Mouse (Mus musculus): ENCODE data around the gene Proca1. TPM values are rescaled to one million over a fixed set of nuclear protein-coding genes. Genes with fewer than 3 reads are reported as not detected.
A peak's percentile ranks its signal among the peaks of the same experiment; 100 is the strongest.

Proca1 gene
- polyA plus RNA-seq, 1 experiment from 2014 or later, result 2.3 TPM

- no peak overlapping the region for H3K4me3 ChIP-seq (ENCODE audit: low read depth, low read length)
- H3K27ac ChIP-seq (ENCODE audit: low read length), result no peak overlapping the region
- H3K9ac ChIP-seq (ENCODE audit: low read depth, low read length), result no peak overlapping the region
- ATAC-seq, result no peak
- 94% methylated on average over 14 of the region's 14 CpGs for WGBS
- no peak overlapping the region for H3K4me2 ChIP-seq (ENCODE audit: low read length)
- H3K9me3 ChIP-seq (replicated peaks; ENCODE audit: control insufficient read depth, low read length, poor library complexity, severe bottlenecking), result no peaks in the 10 kb centered on the region
- H3K27me3 ChIP-seq (ENCODE audit: control insufficient read depth, insufficient read depth, low read depth, low read length), result no peaks in the 10 kb centered on the region
- no peaks in the 10 kb centered on the region for H3K4me1 ChIP-seq (ENCODE audit: control insufficient read depth, insufficient read depth, low read length)
- peaks cover 63% of the 10 kb centered on the region for H3K36me3 ChIP-seq (ENCODE audit: control insufficient read depth, insufficient read depth, low read length)
Measured at GRCm38 (mm10) chr11:78213086-78213817, 20.1 kb downstream of the Proca1 start.

GRCm38 (mm10) chr11:78215709-78216317 lies 22.6 kb downstream of the Proca1 start:
- Histone ChIP-seq H3K4me1 (ENCODE audit: control insufficient read depth, insufficient read depth, low read length) (no peaks in the 10 kb centered on the region), H3K9me3 (replicated peaks; ENCODE audit: control insufficient read depth, low read length, poor library complexity, severe bottlenecking) (no peaks in the 10 kb centered on the region), H3K27ac (ENCODE audit: low read length) (peak overlapping the region; percentile 11; the same call in 1 of the 2 replicates), H3K4me3 (ENCODE audit: low read depth, low read length) (no peak overlapping the region), H3K9ac (ENCODE audit: low read depth, low read length) (no peak overlapping the region), H3K27me3 (ENCODE audit: control insufficient read depth, insufficient read depth, low read depth, low read length) (no peaks in the 10 kb centered on the region), H3K36me3 (ENCODE audit: control insufficient read depth, insufficient read depth, low read length) (peaks cover 69% of the 10 kb centered on the region), H3K4me2 (ENCODE audit: low read length) (no peak overlapping the region)
- WGBS, result 88% methylated on average over 11 of the region's 11 CpGs
- peak; percentile 45; the same call in 1 of the 2 replicates for ATAC-seq

- H3K9me3 ChIP-seq (replicated peaks; ENCODE audit: control insufficient read depth, low read length, poor library complexity, severe bottlenecking), result no peaks in the 10 kb centered on the region
- no peaks in the 10 kb centered on the region for H3K27me3 ChIP-seq (ENCODE audit: control insufficient read depth, insufficient read depth, low read depth, low read length)
- H3K4me1 ChIP-seq (ENCODE audit: control insufficient read depth, insufficient read depth, low read length), result no peaks in the 10 kb centered on the region
- no peak overlapping the region for H3K4me2 ChIP-seq (ENCODE audit: low read length)
- peaks cover 69% of the 10 kb centered on the region for H3K36me3 ChIP-seq (ENCODE audit: control insufficient read depth, insufficient read depth, low read length)
- H3K27ac ChIP-seq (ENCODE audit: low read length), result no peak overlapping the region
- ATAC-seq, result no peak
- H3K9ac ChIP-seq (ENCODE audit: low read depth, low read length), result no peak overlapping the region
- WGBS, result 95% methylated on average over 4 of the region's 4 CpGs
- H3K4me3 ChIP-seq (ENCODE audit: low read depth, low read length), result no peak overlapping the region
Measured at GRCm38 (mm10) chr11:78223586-78223985, 30.4 kb downstream of the Proca1 start.

GRCm38 (mm10) chr11:78231518-78231917 lies 38.3 kb downstream of the Proca1 start:
- WGBS, result 95% methylated on average over 6 of the region's 6 CpGs
- Histone ChIP-seq H3K27me3 (ENCODE audit: control insufficient read depth, insufficient read depth, low read depth, low read length) (no peaks in the 10 kb centered on the region), H3K9ac (ENCODE audit: low read depth, low read length) (no peak overlapping the region), H3K36me3 (ENCODE audit: control insufficient read depth, insufficient read depth, low read length) (peaks cover 51% of the 10 kb centered on the region), H3K4me3 (ENCODE audit: low read depth, low read length) (no peak overlapping the region), H3K9me3 (replicated peaks; ENCODE audit: control insufficient read depth, low read length, poor library complexity, severe bottlenecking) (no peaks in the 10 kb centered on the region), H3K27ac (ENCODE audit: low read length) (no peak overlapping the region), H3K4me2 (ENCODE audit: low read length) (no peak overlapping the region), H3K4me1 (ENCODE audit: control insufficient read depth, insufficient read depth, low read length) (no peaks in the 10 kb centered on the region)
- no peak for ATAC-seq

GRCm38 (mm10) chr11:78240193-78240857 lies 47.1 kb downstream of the Proca1 start:
- H3K4me3 ChIP-seq (ENCODE audit: low read depth, low read length), result no peak overlapping the region
- no peak overlapping the region for H3K9ac ChIP-seq (ENCODE audit: low read depth, low read length)
- no peak overlapping the region for H3K27ac ChIP-seq (ENCODE audit: low read length)
- 89% methylated on average over 9 of the region's 9 CpGs for WGBS
- H3K27me3 ChIP-seq (ENCODE audit: control insufficient read depth, insufficient read depth, low read depth, low read length), result no peaks in the 10 kb centered on the region
- no peak for ATAC-seq
- H3K9me3 ChIP-seq (replicated peaks; ENCODE audit: control insufficient read depth, low read length, poor library complexity, severe bottlenecking), result no peaks in the 10 kb centered on the region
- no peak overlapping the region for H3K4me2 ChIP-seq (ENCODE audit: low read length)
- no peaks in the 10 kb centered on the region for H3K36me3 ChIP-seq (ENCODE audit: control insufficient read depth, insufficient read depth, low read length)
- H3K4me1 ChIP-seq (ENCODE audit: control insufficient read depth, insufficient read depth, low read length), result peaks cover 21% of the 10 kb centered on the region

- H3K4me3 ChIP-seq (ENCODE audit: low read depth, low read length), result peak overlapping the region; percentile 95
- peak overlapping the region; percentile 97 for H3K9ac ChIP-seq (ENCODE audit: low read depth, low read length)
- peak overlapping the region; percentile 99 for H3K27ac ChIP-seq (ENCODE audit: low read length)
- H3K36me3 ChIP-seq (ENCODE audit: control insufficient read depth, insufficient read depth, low read length), result no peaks in the 10 kb centered on the region
- H3K27me3 ChIP-seq (ENCODE audit: control insufficient read depth, insufficient read depth, low read depth, low read length), result no peaks in the 10 kb centered on the region
- peak overlapping the region; percentile 88 for H3K4me2 ChIP-seq (ENCODE audit: low read length)
- peaks cover 45% of the 10 kb centered on the region for H3K4me1 ChIP-seq (ENCODE audit: control insufficient read depth, insufficient read depth, low read length)
- no peak; the same call in 1 of the 2 replicates for ATAC-seq
- 0% methylated on average over 19 of the region's 19 CpGs for WGBS
- H3K9me3 ChIP-seq (replicated peaks; ENCODE audit: control insufficient read depth, low read length, poor library complexity, severe bottlenecking), result no peaks in the 10 kb centered on the region
Measured at GRCm38 (mm10) chr11:78245261-78245626, 52.1 kb downstream of the Proca1 start.

GRCm38 (mm10) chr11:78245627-78246317 lies 52.6 kb downstream of the Proca1 start, which contains the start of the genes Sdf2 and Supt6:
Sdf2 (plus strand) TSS chr11:78245746.
Supt6 (minus strand) TSS chr11:78245987.
- H3K4me2 ChIP-seq (ENCODE audit: low read length), result peak within 1 kb of the TSS; percentile 88
- WGBS, result under 1% methylated on average over 49 of the region's 50 CpGs
- peak within 1 kb of the TSS; percentile 95 for H3K4me3 ChIP-seq (ENCODE audit: low read depth, low read length)
- peak; percentile 97 for ATAC-seq
- H3K27me3 ChIP-seq (ENCODE audit: control insufficient read depth, insufficient read depth, low read depth, low read length), result no peaks in the 10 kb centered on the region
- H3K4me1 ChIP-seq (ENCODE audit: control insufficient read depth, insufficient read depth, low read length), result peaks cover 45% of the 10 kb centered on the region
- 0 out of 2 replicates have a peak, but pooled peaks cover under 1% of the 10 kb centered on the region for H3K36me3 ChIP-seq (ENCODE audit: control insufficient read depth, insufficient read depth, low read length)
- peak within 1 kb of the TSS; percentile 97 for H3K9ac ChIP-seq (ENCODE audit: low read depth, low read length)
- H3K27ac ChIP-seq (ENCODE audit: low read length), result peak within 1 kb of the TSS; percentile 99
- H3K9me3 ChIP-seq (replicated peaks; ENCODE audit: control insufficient read depth, low read length, poor library complexity, severe bottlenecking), result no peaks in the 10 kb centered on the region

GRCm38 (mm10) chr11:78246318-78247011 lies 53.3 kb downstream of the Proca1 start:
- WGBS, result 55% methylated on average over 7 of the region's 7 CpGs
- peak overlapping the region; percentile 69 for H3K4me2 ChIP-seq (ENCODE audit: low read length)
- H3K9me3 ChIP-seq (replicated peaks; ENCODE audit: control insufficient read depth, low read length, poor library complexity, severe bottlenecking), result no peaks in the 10 kb centered on the region
- peak overlapping the region; percentile 97 for H3K9ac ChIP-seq (ENCODE audit: low read depth, low read length)
- peaks cover 45% of the 10 kb centered on the region for H3K4me1 ChIP-seq (ENCODE audit: control insufficient read depth, insufficient read depth, low read length)
- ATAC-seq, result no peak
- H3K4me3 ChIP-seq (ENCODE audit: low read depth, low read length), result peak overlapping the region; percentile 95
- H3K27me3 ChIP-seq (ENCODE audit: control insufficient read depth, insufficient read depth, low read depth, low read length), result no peaks in the 10 kb centered on the region
- peak overlapping the region; percentile 99 for H3K27ac ChIP-seq (ENCODE audit: low read length)
- H3K36me3 ChIP-seq (ENCODE audit: control insufficient read depth, insufficient read depth, low read length), result 0 out of 2 replicates have a peak, but pooled peaks cover 3% of the 10 kb centered on the region
